Mouse (Mus musculus) lung, postnatal 0 days (tissue): Measurements from ENCODE around the gene Lin54. TPM values are rescaled to one million over a fixed set of nuclear protein-coding genes. Genes with fewer than 3 reads are reported as not detected.
A peak's percentile ranks its signal among the peaks of the same experiment; 100 is the strongest.

Experiments used
- ATAC-seq: fragments of 200-750 bp; cut with Nextera tagmentation; 2 replicates; pipeline ENCODE4 v1.8.0; 2017; ENCODE audit warnings: moderate library complexity
- DNase-seq: peaks from one replicate; pipeline ENCODE4 v3.0.0-alpha.2; 2016; ENCODE audit warnings: low spot score
- H3K27ac ChIP-seq: fragments of 300-500 bp; sonication (generic); 2 replicates; pipeline ENCODE4 v1.5.1; 2014; ENCODE audit warnings: antibody characterized with exemption, mild to moderate bottlenecking, low read length, mixed read lengths
- H3K27me3 ChIP-seq: fragments of 300-500 bp; sonication (generic); replicated peaks from 2 replicates; pipeline ENCODE4 v1.6.1; 2014; ENCODE audit warnings: low read length, mixed read lengths; ENCODE audit not compliant: insufficient read depth
- H3K36me3 ChIP-seq: fragments of 300-500 bp; sonication (generic); 2 replicates; pipeline ENCODE4 v1.6.1; 2014; ENCODE audit warnings: low read length, mixed read lengths; ENCODE audit not compliant: insufficient read depth
- H3K4me1 ChIP-seq: fragments of 300-500 bp; sonication (generic); 2 replicates; pipeline ENCODE4 v1.6.1; 2014; ENCODE audit warnings: antibody characterized with exemption, low read depth, low read length, mixed read lengths; ENCODE audit not compliant: insufficient read depth
- H3K4me2 ChIP-seq: fragments of 300-500 bp; sonication (generic); replicated peaks from 2 replicates; pipeline ENCODE4 v1.6.1; 2014; ENCODE audit warnings: low read depth, mild to moderate bottlenecking, low read length, moderate library complexity, mixed read lengths
- H3K4me3 ChIP-seq: fragments of 300-500 bp; sonication (generic); 2 replicates; pipeline ENCODE4 v1.5.1; 2014; ENCODE audit warnings: low read depth, low read length
- H3K9ac ChIP-seq: fragments of 300-500 bp; sonication (generic); replicated peaks from 2 replicates; pipeline ENCODE4 v1.6.1; 2014; ENCODE audit warnings: low read depth, mild to moderate bottlenecking
- H3K9me3 ChIP-seq: fragments of 300-500 bp; sonication (generic); 2 replicates; pipeline ENCODE4 v1.6.1; 2016; ENCODE audit warnings: low read length, mixed read lengths
- CTCF ChIP-seq: IDR thresholded peaks from 2 replicates; pipeline ENCODE4 v1.5.1; 2016; ENCODE audit warnings: antibody characterized with exemption, mild to moderate bottlenecking
- EP300 ChIP-seq: IDR thresholded peaks from 2 replicates; pipeline ENCODE4 v1.6.1; 2016; ENCODE audit warnings: antibody characterized with exemption, mild to moderate bottlenecking, control low read depth
- WGBS: fragments of 180-500 bp; shearing (Covaris S2); extraction: QIAGEN DNeasy Blood & Tissue Kit; methylation state at CpG from one replicate; pipeline ENCODE4 v1.1.7; 2014; 5-methylcytosine and 5-hydroxymethylcytosine counted together
- polyA plus RNA-seq: library from polyadenylated mRNA; unstranded; fragments of >200 nt; fragmentation: Nextera tagmentation; extraction: Ambion mirVana; gene quantifications from 2 replicates; pipeline ENCODE4 v1.2.1, GENCODE M21; 2015

The Lin54 gene
- polyA plus RNA-seq, 1 experiment from 2014 or later, result 5.9 TPM

DNA sequence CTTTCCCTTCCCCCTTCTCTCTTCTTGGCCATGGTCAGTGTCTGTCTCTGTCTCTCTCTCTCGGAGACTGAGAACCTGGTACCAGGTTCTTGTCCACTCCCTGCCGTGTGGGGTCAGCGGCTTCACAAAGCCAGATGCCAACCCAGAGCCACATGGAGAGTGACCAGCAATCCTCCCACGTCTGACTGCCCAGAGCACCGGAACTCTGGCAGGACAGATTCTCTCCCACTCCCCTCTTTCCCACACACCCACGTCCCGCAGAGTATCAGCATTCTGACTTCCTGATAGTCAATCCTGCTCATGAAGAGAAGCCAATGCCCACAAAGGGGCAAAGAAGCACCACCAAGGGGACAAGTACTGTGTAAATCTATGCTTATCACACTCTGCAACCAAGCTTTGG, 76.8 kb downstream of the Lin54 start:
- H3K9ac ChIP-seq, result 0 out of 2 replicates have a peak overlapping the region, but pooled peaks have one; percentile 32
- peaks cover 20% of the 10 kb centered on the region for H3K4me1 ChIP-seq
- H3K4me2 ChIP-seq, result no peak overlapping the region
- ATAC-seq, result peak; percentile 37; the same call in 1 of the 2 replicates
- TF ChIP-seq CTCF (no peak), EP300 (no peak)
- no peak overlapping the region for H3K4me3 ChIP-seq
- H3K27me3 ChIP-seq, result no peaks in the 10 kb centered on the region
- no peak overlapping the region for H3K27ac ChIP-seq
- no peak for DNase-seq
- H3K36me3 ChIP-seq, result peaks cover 12% of the 10 kb centered on the region; the same call in 1 of the 2 replicates
- H3K9me3 ChIP-seq, result no peaks in the 10 kb centered on the region
- 51% methylated on average over 7 of the region's 7 CpGs for WGBS

DNA sequence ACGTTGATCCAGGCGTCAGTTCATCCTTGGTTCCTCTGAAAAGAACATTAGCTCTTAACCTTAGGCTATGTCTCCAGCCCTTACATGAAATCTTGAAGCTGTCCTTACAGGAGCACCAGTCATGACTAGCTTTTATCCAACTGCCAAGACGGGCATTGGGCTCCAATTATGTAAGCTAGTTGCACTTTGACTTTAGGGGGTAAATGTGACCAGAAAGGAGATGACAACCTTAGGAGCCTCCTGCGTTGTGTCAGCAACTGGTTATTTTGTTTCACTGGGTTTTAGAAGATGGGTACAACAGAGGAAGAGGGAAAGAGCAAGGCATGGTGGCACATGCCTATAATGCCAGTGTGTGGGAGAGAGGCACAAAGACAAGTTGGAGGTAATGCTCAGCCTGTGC, 81.6 kb downstream of the Lin54 start:
- no peak for ATAC-seq

DNA sequence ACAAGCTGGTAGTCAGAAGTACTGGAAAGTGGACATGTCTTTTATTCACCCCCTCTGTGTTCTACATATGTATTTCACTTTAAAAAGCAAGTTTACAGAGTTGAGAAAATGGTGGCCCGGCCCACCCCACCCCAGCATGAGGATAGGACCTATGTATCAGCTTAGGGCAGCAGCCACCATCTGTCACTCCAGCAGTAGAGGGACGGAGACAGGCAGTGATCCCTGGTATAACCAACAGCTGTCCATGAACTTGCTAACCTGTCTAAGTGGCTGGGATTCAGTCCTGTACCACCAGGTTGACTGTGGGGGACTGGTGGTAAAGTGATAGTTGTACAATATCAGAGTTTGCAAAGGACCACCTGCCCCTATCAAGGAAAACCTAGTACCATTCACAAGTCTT, 82.4 kb downstream of the Lin54 start:
- Histone ChIP-seq H3K4me3 (no peak overlapping the region), H3K9me3 (no peaks in the 10 kb centered on the region), H3K9ac (no peak overlapping the region), H3K27me3 (no peaks in the 10 kb centered on the region), H3K4me1 (peaks cover 3% of the 10 kb centered on the region; the same call in 1 of the 2 replicates), H3K36me3 (0 out of 2 replicates have a peak, but pooled peaks cover 12% of the 10 kb centered on the region), H3K27ac (no peak overlapping the region), H3K4me2 (no peak overlapping the region)
- 94% methylated on average over 2 of the region's 2 CpGs for WGBS
- ATAC-seq, result no peak
- TF ChIP-seq EP300, result no peak
- TF ChIP-seq CTCF, result no peak
- no peak for DNase-seq

More for the DNA sequence above, 81.6 kb downstream of the Lin54 start:
- Histone ChIP-seq H3K36me3 (0 out of 2 replicates have a peak, but pooled peaks cover 12% of the 10 kb centered on the region), H3K4me1 (peaks cover 6% of the 10 kb centered on the region; the same call in 1 of the 2 replicates), H3K27ac (no peak overlapping the region), H3K27me3 (no peaks in the 10 kb centered on the region), H3K9me3 (no peaks in the 10 kb centered on the region), H3K9ac (no peak overlapping the region), H3K4me2 (no peak overlapping the region), H3K4me3 (no peak overlapping the region)
- TF ChIP-seq EP300, result no peak
- no peak for TF ChIP-seq CTCF
- DNase-seq, result no peak
- 68% methylated on average over 4 of the region's 4 CpGs for WGBS

DNA sequence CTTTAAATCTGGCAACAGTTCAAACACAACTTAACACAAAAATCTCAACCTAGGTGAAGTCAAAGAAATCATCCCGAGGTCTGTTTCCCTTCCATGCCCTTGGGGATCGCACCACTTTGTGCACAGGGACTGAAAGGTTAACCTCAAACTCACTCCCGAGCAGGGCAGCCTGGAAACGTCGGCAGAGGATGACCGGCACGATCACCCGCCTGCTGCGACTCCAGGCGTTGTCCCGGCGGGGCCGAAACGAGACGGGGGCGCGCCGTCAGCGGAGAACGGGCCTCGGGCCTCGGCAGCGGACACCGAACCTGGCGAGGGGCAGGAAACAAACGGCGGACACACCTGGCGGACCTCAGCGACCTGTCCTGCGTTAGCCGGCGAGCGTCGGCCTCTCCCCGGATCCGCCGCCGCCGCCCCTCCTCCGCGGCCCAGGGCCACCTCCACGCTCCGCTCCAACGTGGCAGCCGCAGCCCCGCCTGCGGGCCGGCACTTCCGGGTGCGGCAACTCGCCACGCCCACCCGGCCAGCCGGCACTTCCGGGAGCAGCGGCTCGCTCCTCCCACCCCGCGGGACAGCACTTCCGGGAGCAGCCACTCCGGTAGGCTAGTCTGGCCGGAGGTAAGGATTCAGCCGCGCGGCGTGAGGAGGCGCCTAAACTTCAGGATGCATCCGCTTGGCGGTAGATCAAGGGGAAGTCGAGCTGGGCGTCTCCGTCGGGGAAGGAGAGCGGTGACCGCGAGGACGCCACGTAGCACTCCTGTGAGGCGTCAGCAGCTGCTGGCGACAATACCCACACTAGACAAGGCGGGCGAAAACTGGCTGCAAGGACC, 84.5 kb downstream of the Lin54 start, which contains the start of gene Sec31a:
Gene Sec31a, minus strand, starts transcription at position 474 of the 830 bp plus-strand sequence.
- Histone ChIP-seq H3K9me3 (no peaks in the 10 kb centered on the region), H3K27me3 (no peaks in the 10 kb centered on the region), H3K4me2 (peak within 1 kb of the TSS; percentile 56), H3K4me1 (peaks cover 3% of the 10 kb centered on the region; the same call in 1 of the 2 replicates), H3K4me3 (peak within 1 kb of the TSS; percentile 90), H3K9ac (peak within 1 kb of the TSS; percentile 83), H3K36me3 (0 out of 2 replicates have a peak, but pooled peaks cover 5% of the 10 kb centered on the region), H3K27ac (peak within 1 kb of the TSS; percentile 91)
- TF ChIP-seq EP300 (no peak), CTCF (peak; percentile 20; the same call in 1 of the 2 replicates)
- DNase-seq (peak; percentile 98), ATAC-seq (peak; percentile 99)
- under 1% methylated on average over 72 of the region's 82 CpGs for WGBS

DNA sequence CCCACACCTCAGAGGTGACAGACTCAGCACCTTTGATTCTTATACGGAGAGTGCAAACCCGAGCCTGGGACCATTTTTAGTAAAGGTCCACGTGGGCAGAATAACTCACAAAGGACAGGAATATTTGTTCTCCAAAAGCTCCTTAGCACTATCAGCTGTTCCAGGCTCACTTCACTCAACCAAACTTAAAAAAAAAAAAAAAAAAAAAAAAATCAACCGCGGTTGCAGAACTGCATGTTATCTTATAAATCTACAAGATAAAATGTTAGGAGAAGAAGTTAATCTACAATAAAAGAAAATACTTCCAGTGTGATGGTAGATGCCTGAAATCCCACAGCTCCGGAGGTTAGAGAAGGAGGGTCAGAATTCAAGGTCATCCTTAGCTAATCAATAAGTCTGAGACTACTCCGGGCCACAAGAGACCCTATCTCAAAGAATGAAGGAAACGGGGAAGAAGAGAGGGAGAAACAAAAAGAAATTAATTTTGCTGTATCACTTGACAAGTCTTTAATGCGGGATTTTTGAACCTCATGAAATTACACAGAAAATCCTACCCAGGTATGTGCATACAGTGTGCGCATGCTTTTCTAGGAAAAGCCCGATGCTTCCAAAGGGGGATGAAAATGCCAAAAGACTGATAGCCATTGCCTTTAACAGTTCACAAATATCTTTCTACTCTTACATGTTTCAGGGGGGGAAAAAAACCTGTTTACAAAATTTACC, 85.8 kb downstream of the Lin54 start:
- peaks cover 3% of the 10 kb centered on the region; the same call in 1 of the 2 replicates for H3K4me1 ChIP-seq
- H3K27ac ChIP-seq, result no peak overlapping the region
- H3K36me3 ChIP-seq, result no peaks in the 10 kb centered on the region
- ATAC-seq, result no peak
- peak overlapping the region; percentile 90 for H3K4me3 ChIP-seq
- no peak for DNase-seq
- H3K27me3 ChIP-seq, result no peaks in the 10 kb centered on the region
- H3K9me3 ChIP-seq, result no peaks in the 10 kb centered on the region
- peak overlapping the region; percentile 56 for H3K4me2 ChIP-seq
- TF ChIP-seq CTCF (no peak), EP300 (no peak)
- H3K9ac ChIP-seq, result peak overlapping the region; percentile 41; the same call in 1 of the 2 replicates
- 24% methylated on average over 11 of the region's 11 CpGs for WGBS

DNA sequence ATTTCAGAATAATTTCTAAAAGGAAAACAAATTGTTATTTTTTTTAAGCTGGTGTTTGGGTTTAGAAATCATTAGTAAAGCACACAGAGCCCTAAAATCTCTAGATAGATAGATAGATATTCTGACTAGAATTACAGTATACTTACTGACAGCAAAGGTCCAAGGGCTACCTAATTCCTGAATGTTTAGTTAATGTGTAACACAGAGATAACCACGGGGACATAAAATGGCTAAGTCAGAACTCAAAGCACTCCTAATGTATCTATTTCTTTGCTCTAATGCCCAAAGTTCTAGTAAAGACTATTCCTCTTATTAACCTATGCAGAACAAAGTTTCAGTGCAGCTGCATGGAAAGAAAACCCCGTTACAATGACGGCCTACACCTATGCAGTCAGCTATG, 87.6 kb downstream of the Lin54 start:
- 45% methylated on average over 3 of the region's 3 CpGs for WGBS

More for the DNA sequence above, 87.6 kb downstream of the Lin54 start:
- Histone ChIP-seq H3K27me3 (no peaks in the 10 kb centered on the region), H3K9me3 (no peaks in the 10 kb centered on the region), H3K27ac (no peak overlapping the region), H3K9ac (no peak overlapping the region), H3K4me1 (peaks cover 3% of the 10 kb centered on the region; the same call in 1 of the 2 replicates), H3K36me3 (no peaks in the 10 kb centered on the region), H3K4me3 (no peak overlapping the region), H3K4me2 (no peak overlapping the region)
- DNase-seq (no peak), ATAC-seq (no peak)
- no peak for TF ChIP-seq CTCF
- TF ChIP-seq EP300, result no peak
